Mouse (Mus musculus): ENCODE data around the gene Smyd4. TPM values are rescaled to one million over a fixed set of nuclear protein-coding genes. Genes with fewer than 3 reads are reported as not detected.
"Not testable (repeated sequence)": the region's sequence is repeated elsewhere in the genome, so short reads cannot be mapped to it uniquely, and the experiment has no call there.

Gene Smyd4
- polyA plus RNA-seq, 1 experiment from 2014 or later = 13.4 TPM

- H3K9me3 ChIP-seq (replicated peaks) = no peaks in the 10 kb centered on the region
- H3K4me2 ChIP-seq = peak overlapping the region; percentile 83
- 55% methylated on average over 4 of the region's 4 CpGs for WGBS
- peaks cover 25% of the 10 kb centered on the region for H3K4me1 ChIP-seq (replicated peaks)
- no peak overlapping the region for H3K9ac ChIP-seq
- no peaks in the 10 kb centered on the region for H3K36me3 ChIP-seq
- no peak for ATAC-seq (replicated peaks; ENCODE audit: insufficient number of reproducible peaks, insufficient read depth, low FRiP score, low read depth)
- H3K27me3 ChIP-seq = no peaks in the 10 kb centered on the region
- no peak overlapping the region; the same call in 1 of the 2 replicates for H3K4me3 ChIP-seq
- H3K27ac ChIP-seq = no peak overlapping the region
Measured at GRCm38 (mm10) chr11:75346556-75347187, 1.6 kb upstream of the Smyd4 start.

- H3K4me3 ChIP-seq = peak overlapping the region; percentile 93
- H3K4me2 ChIP-seq = peak overlapping the region; percentile 83
- peak overlapping the region; percentile 87 for H3K9ac ChIP-seq
- no peak for ATAC-seq (replicated peaks; ENCODE audit: insufficient number of reproducible peaks, insufficient read depth, low FRiP score, low read depth)
- no peak overlapping the region for H3K27ac ChIP-seq
- H3K9me3 ChIP-seq (replicated peaks) = no peaks in the 10 kb centered on the region
- 37% methylated on average over 10 of the region's 10 CpGs for WGBS
- peaks cover 25% of the 10 kb centered on the region for H3K4me1 ChIP-seq (replicated peaks)
- H3K27me3 ChIP-seq = no peaks in the 10 kb centered on the region
- no peaks in the 10 kb centered on the region for H3K36me3 ChIP-seq
Measured at GRCm38 (mm10) chr11:75347188-75347585, 1.0 kb upstream of the Smyd4 start.

- 1% methylated on average over 10 of the region's 10 CpGs for WGBS
- Histone ChIP-seq H3K4me1 (replicated peaks) (peaks cover 25% of the 10 kb centered on the region), H3K27me3 (no peaks in the 10 kb centered on the region), H3K36me3 (no peaks in the 10 kb centered on the region), H3K4me2 (peak overlapping the region; percentile 83), H3K27ac (peak overlapping the region; percentile 92), H3K9me3 (replicated peaks) (no peaks in the 10 kb centered on the region), H3K9ac (peak overlapping the region; percentile 87), H3K4me3 (peak overlapping the region; percentile 93)
- ATAC-seq (replicated peaks; ENCODE audit: insufficient number of reproducible peaks, insufficient read depth, low FRiP score, low read depth) = no peak
Measured at GRCm38 (mm10) chr11:75347596-75347995, 637 bp upstream of the Smyd4 start.

GRCm38 (mm10) chr11:75348890-75349261 is 643 bp downstream of the Smyd4 start:
- Histone ChIP-seq H3K9me3 (replicated peaks) (no peaks in the 10 kb centered on the region), H3K27ac (peak overlapping the region; percentile 92), H3K4me2 (peak overlapping the region; percentile 83), H3K27me3 (no peaks in the 10 kb centered on the region), H3K4me1 (replicated peaks) (peaks cover 22% of the 10 kb centered on the region), H3K4me3 (peak overlapping the region; percentile 93), H3K36me3 (0 out of 2 replicates have a peak, but pooled peaks cover 5% of the 10 kb centered on the region), H3K9ac (peak overlapping the region; percentile 87)
- 41% methylated on average over 10 of the region's 10 CpGs for WGBS
- no peak for ATAC-seq (replicated peaks; ENCODE audit: insufficient number of reproducible peaks, insufficient read depth, low FRiP score, low read depth)

GRCm38 (mm10) chr11:75351225-75351624 is 3.0 kb downstream of the Smyd4 start:
- Histone ChIP-seq H3K9ac (no peak overlapping the region), H3K9me3 (replicated peaks) (no peaks in the 10 kb centered on the region), H3K36me3 (0 out of 2 replicates have a peak, but pooled peaks cover 5% of the 10 kb centered on the region), H3K27ac (no peak overlapping the region), H3K27me3 (no peaks in the 10 kb centered on the region), H3K4me2 (no peak overlapping the region), H3K4me1 (replicated peaks) (peaks cover 18% of the 10 kb centered on the region), H3K4me3 (no peak overlapping the region)
- ATAC-seq (replicated peaks; ENCODE audit: insufficient number of reproducible peaks, insufficient read depth, low FRiP score, low read depth) = no peak

DNA sequence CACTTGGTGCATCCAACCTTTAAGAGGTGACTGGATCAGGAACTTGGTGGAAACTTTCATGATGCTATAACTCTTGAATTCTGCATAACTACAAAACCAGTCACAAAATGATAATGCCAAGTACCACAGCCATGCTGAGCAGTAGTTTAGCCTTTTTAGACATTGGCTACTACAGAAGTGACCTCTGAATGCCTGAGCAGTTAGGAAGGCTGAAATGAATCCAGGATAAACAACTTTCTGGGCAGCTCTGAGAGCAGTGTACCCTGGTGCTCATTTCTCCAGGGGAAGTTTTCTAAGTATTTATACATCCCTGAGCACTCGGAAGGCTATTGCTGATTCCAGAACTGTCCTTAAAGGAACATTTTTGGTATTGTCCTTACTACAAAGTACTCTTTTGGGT is 7.2 kb downstream of the Smyd4 start:
- Histone ChIP-seq H3K9ac (no peak overlapping the region), H3K27ac (no peak overlapping the region), H3K4me1 (replicated peaks) (no peaks in the 10 kb centered on the region), H3K4me3 (no peak overlapping the region), H3K4me2 (no peak overlapping the region), H3K36me3 (0 out of 2 replicates have a peak, but pooled peaks cover 5% of the 10 kb centered on the region), H3K9me3 (replicated peaks) (no peaks in the 10 kb centered on the region), H3K27me3 (no peaks in the 10 kb centered on the region)
- 84% methylated on average over 1 of the region's 1 CpGs for WGBS
- ATAC-seq (replicated peaks; ENCODE audit: insufficient number of reproducible peaks, insufficient read depth, low FRiP score, low read depth) = no peak

DNA sequence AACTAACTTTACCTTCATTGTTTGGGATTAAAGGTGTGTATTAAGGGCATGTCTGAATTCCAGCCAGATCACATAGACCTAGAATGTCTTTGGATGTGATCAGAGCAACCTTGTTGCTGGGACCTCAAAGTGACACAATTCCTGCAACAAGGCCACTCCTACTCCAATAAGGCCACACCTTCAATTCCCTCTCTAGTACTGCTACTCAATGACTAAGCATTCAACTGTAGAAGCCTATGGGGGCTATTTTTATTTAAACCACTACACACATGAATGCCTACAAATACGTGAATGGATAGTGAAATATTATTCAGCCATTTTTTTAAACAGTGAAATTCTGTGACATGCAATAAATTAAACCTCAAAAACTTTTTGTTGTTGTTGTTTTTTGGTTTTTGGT is 28.9 kb downstream of the Smyd4 start:
- no peaks in the 10 kb centered on the region for H3K36me3 ChIP-seq
- H3K27ac ChIP-seq = no peak overlapping the region
- 87% methylated on average over 1 of the region's 1 CpGs for WGBS
- no peak overlapping the region for H3K4me2 ChIP-seq
- no peaks in the 10 kb centered on the region for H3K9me3 ChIP-seq (replicated peaks)
- H3K27me3 ChIP-seq = no peaks in the 10 kb centered on the region
- no peak for ATAC-seq (replicated peaks; ENCODE audit: insufficient number of reproducible peaks, insufficient read depth, low FRiP score, low read depth)
- H3K4me1 ChIP-seq (replicated peaks) = no peaks in the 10 kb centered on the region
- H3K9ac ChIP-seq = no peak overlapping the region
- no peak overlapping the region for H3K4me3 ChIP-seq

- H3K9me3 ChIP-seq (replicated peaks); H3K4me3 ChIP-seq; H3K4me1 ChIP-seq (replicated peaks); ATAC-seq (replicated peaks; ENCODE audit: insufficient number of reproducible peaks, insufficient read depth, low FRiP score, low read depth); H3K27ac ChIP-seq; H3K27me3 ChIP-seq; H3K9ac ChIP-seq; H3K36me3 ChIP-seq; H3K4me2 ChIP-seq: not testable (repeated sequence)
- 86% methylated on average over 2 of the region's 2 CpGs for WGBS
Measured at GRCm38 (mm10) chr11:75378786-75379185, 30.6 kb downstream of the Smyd4 start.

DNA sequence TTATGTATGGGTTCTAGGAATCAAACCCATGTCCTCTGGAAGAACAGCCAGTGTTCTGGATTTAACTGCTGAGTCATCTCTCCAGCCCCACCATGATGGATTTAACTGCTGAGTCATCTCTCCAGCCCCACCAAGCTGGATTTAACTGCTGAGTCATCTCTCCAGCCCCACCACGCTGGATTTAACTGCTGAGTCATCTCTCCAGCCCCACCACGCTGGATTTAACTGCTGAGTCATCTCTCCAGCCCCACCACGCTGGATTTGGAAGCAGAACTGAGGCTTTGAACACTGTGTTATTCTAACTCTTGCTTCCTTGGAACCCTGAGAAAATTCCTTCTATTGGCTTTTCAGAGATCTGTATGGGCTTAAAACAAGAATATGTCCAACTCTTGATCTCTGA is 35.3 kb downstream of the Smyd4 start:
- H3K4me3 ChIP-seq = not testable (repeated sequence)

DNA sequence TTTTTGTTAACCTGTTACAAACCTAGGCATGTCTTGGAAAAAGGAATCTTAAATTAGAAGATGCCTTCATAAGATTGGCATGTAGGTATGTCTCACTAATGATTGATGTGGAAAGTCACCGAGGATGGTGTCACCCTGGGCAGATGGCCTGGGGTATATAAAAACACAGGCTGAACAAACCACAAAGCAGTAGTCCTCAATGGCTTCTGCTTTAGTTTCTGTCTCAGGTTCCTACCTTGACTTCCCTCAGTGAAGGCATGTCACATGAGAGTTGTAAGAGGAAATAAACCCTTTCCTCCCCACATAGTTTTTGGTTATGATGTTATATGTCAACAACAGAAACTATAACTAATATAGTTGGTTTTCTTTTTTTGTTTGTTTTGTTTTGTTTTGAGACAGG is 47.4 kb downstream of the Smyd4 start:
- Histone ChIP-seq H3K36me3 (peaks cover 7% of the 10 kb centered on the region; the same call in 1 of the 2 replicates), H3K4me2 (no peak overlapping the region), H3K4me1 (replicated peaks) (peaks cover 4% of the 10 kb centered on the region), H3K4me3 (no peak overlapping the region), H3K9me3 (replicated peaks) (no peaks in the 10 kb centered on the region), H3K27ac (no peak overlapping the region), H3K27me3 (no peaks in the 10 kb centered on the region), H3K9ac (no peak overlapping the region)
- WGBS = 44% methylated on average over 1 of the region's 1 CpGs
- ATAC-seq (replicated peaks; ENCODE audit: insufficient number of reproducible peaks, insufficient read depth, low FRiP score, low read depth) = no peak

More for the DNA sequence above, 35.3 kb downstream of the Smyd4 start:
- H3K9ac ChIP-seq; H3K27me3 ChIP-seq; H3K27ac ChIP-seq; H3K36me3 ChIP-seq; ATAC-seq (replicated peaks; ENCODE audit: insufficient number of reproducible peaks, insufficient read depth, low FRiP score, low read depth); H3K4me2 ChIP-seq; H3K4me1 ChIP-seq (replicated peaks); H3K9me3 ChIP-seq (replicated peaks): not testable (repeated sequence)
- 41% methylated on average over 3 of the region's 3 CpGs for WGBS

GRCm38 (mm10) chr11:75397452-75397851 is 49.2 kb downstream of the Smyd4 start:
- no peaks in the 10 kb centered on the region for H3K9me3 ChIP-seq (replicated peaks)
- 31% methylated on average over 7 of the region's 7 CpGs for WGBS
- H3K4me1 ChIP-seq (replicated peaks) = peaks cover 6% of the 10 kb centered on the region
- no peak for ATAC-seq (replicated peaks; ENCODE audit: insufficient number of reproducible peaks, insufficient read depth, low FRiP score, low read depth)
- no peaks in the 10 kb centered on the region for H3K27me3 ChIP-seq
- no peak overlapping the region for H3K4me3 ChIP-seq
- H3K36me3 ChIP-seq = peaks cover 4% of the 10 kb centered on the region; the same call in 1 of the 2 replicates
- H3K27ac ChIP-seq = 0 out of 2 replicates have a peak overlapping the region, but pooled peaks have one; percentile 23
- H3K4me2 ChIP-seq = peak overlapping the region; percentile 36
- H3K9ac ChIP-seq = no peak overlapping the region

- no peaks in the 10 kb centered on the region for H3K27me3 ChIP-seq
- no peak overlapping the region for H3K9ac ChIP-seq
- no peaks in the 10 kb centered on the region for H3K9me3 ChIP-seq (replicated peaks)
- WGBS = 76% methylated on average over 11 of the region's 11 CpGs
- H3K27ac ChIP-seq = no peak overlapping the region
- H3K4me3 ChIP-seq = no peak overlapping the region
- H3K4me1 ChIP-seq (replicated peaks) = peaks cover 24% of the 10 kb centered on the region
- no peak for ATAC-seq (replicated peaks; ENCODE audit: insufficient number of reproducible peaks, insufficient read depth, low FRiP score, low read depth)
- no peak overlapping the region for H3K4me2 ChIP-seq
- H3K36me3 ChIP-seq = 0 out of 2 replicates have a peak, but pooled peaks cover 3% of the 10 kb centered on the region
Measured at GRCm38 (mm10) chr11:75399411-75399841, 51.2 kb downstream of the Smyd4 start.
